In the genomic region with DNA sequence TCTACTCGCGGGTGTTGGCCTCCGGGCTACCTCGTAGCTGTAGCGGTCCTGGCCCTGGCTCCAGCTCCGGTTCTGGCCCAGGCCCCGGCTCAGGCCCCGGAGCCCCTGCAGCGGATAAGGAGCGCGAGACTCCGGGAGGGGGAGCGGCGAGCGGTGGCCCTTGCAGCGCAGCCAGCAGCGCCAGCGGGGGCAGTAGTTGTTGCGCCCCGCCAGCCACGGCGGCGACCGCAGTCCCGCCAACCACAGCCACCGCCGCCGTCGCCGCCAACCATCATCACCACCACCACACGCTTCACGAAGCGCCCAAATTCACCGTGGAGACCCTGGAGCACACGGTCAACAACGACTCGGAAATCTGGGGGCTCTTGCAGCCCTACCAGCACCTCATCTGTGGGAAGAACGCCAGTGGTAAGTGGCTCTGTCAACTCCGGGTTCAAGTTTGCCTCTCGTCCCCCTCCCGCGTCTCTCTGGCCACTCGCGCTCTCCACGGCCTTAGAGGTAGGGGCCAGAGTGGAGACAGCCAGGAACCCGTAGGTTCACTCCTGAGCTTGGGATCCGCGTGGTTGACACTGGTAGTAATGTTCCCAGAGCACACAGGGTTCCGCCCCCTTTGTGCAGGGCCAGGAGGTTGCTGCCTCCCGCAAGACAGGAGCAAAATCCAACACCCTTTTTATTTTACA, we compare ENCODE assay signal across 8 mouse cellular contexts. TPM values are rescaled to one million over a fixed set of nuclear protein-coding genes. Genes with fewer than 3 reads are reported as not detected.
A peak's percentile ranks its signal among the peaks of the same experiment; 100 is the strongest.
DNase-seq lines count a peak whose midpoint lies in the region; ATAC-seq lines count a peak whose summit lies in the region.

No protein-coding gene starts in this region.

- H3K4me2 ChIP-seq in kidney, embryonic 14.5 days (replicated peaks; ENCODE audit: low read depth, low read length) = peak overlapping the region; percentile 99

- H3K4me1 ChIP-seq in kidney, embryonic 14.5 days (ENCODE audit: control insufficient read depth, insufficient read depth, low read length) = peaks cover 21% of the 10 kb centered on the region

- no peaks in the 10 kb centered on the region for H3K36me3 ChIP-seq in kidney, embryonic 14.5 days (ENCODE audit: control insufficient read depth, insufficient read depth, low read length)

- peak; percentile 46; the same call in 1 of the 2 replicates for ATAC-seq in kidney, embryonic 14.5 days (ENCODE audit: low FRiP score, low TSS enrichment)

- peak overlapping the region; percentile 71 for H3K4me3 ChIP-seq in kidney, embryonic 14.5 days (ENCODE audit: low read length)

- WGBS in kidney, embryonic 14.5 days = under 1% methylated on average over 49 of the region's 50 CpGs

- H3K9ac ChIP-seq in kidney, embryonic 14.5 days (ENCODE audit: low read depth, low read length) = peak overlapping the region; percentile 77

- H3K27ac ChIP-seq in kidney, embryonic 14.5 days (ENCODE audit: low read depth, low read length) = no peak overlapping the region

- DNase-seq in ovary, postnatal 36 days (ENCODE audit: low spot score) = peak; percentile 25
- DNase-seq in ovary, postnatal 14 days (ENCODE audit: low spot score) = no peak
- peak; percentile 25 for DNase-seq in cerebellum, adult 11-12 months
- DNase-seq in forelimb bud, embryonic 11.5 days (ENCODE audit: low read depth, low spot score) = peak; percentile 23
- peak; percentile 19 to 28 for DNase-seq in lung, postnatal 4 days
- peak; percentile 42 for DNase-seq in thymus, postnatal 14 days
- no peak for DNase-seq in ovary, adult 18-20 months (ENCODE audit: low spot score)

- H3K9me3 ChIP-seq in kidney, embryonic 14.5 days (ENCODE audit: control insufficient read depth, low read length) = no peaks in the 10 kb centered on the region

- H3K27me3 ChIP-seq in kidney, embryonic 14.5 days (ENCODE audit: control insufficient read depth, insufficient read depth, low read length) = 0 out of 2 replicates have a peak, but pooled peaks cover 2% of the 10 kb centered on the region

RNA-seq across cellular contexts. Expression of a gene that starts 1.6 kb away (rescaled TPM):
- 14.3 and 23.6 TPM in 2 replicates for polyA plus RNA-seq in kidney, embryonic 14.5 days (2014; fragmentation: Nextera tagmentation; extraction: Ambion mirVana)

Comparison
In these comparisons a context has a peak if more than half of its experiments do, and no peak if none do; other contexts are left out.
1. DNase-seq: peak in ovary, postnatal 36 days (single experiment), cerebellum, adult 11-12 months (single experiment), forelimb bud, embryonic 11.5 days (single experiment), lung, postnatal 4 days (2 of 2) and thymus, postnatal 14 days (single experiment); none in ovary, postnatal 14 days (single experiment) and ovary, adult 18-20 months (single experiment).